Mouse (Mus musculus) cerebellum, postnatal 10 days (tissue): Measurements from ENCODE around the gene Ankrd49.

Experiments used
- DNase-seq, 2 experiments: peaks; one replicate each; pipeline ENCODE4 v3.0.0; 2021; ENCODE audit warnings: mixed read lengths in 2 of 2

The Ankrd49 gene

GRCm38 (mm10) chr9:14784039-14785002 is at the start of gene Ankrd49, which contains the start of gene Mre11a:
Gene Ankrd49 (minus strand): TSS chr9:14784856.
Gene Mre11a (plus strand): TSS chr9:14784654.
- peak; percentile 95 for DNase-seq

- peak in 1 of 2 experiments; percentile 13 for DNase-seq
Measured at GRCm38 (mm10) chr9:14832046-14832445, 47.4 kb upstream of the Ankrd49 start.

- DNase-seq = no peak
Measured at GRCm38 (mm10) chr9:14827875-14828274, 43.2 kb upstream of the Ankrd49 start.

GRCm38 (mm10) chr9:14824840-14825239 is 40.2 kb upstream of the Ankrd49 start:
- DNase-seq = no peak

GRCm38 (mm10) chr9:14821396-14821795 is 36.7 kb upstream of the Ankrd49 start:
- no peak for DNase-seq

- no peak for DNase-seq
Measured at GRCm38 (mm10) chr9:14810111-14810510, 25.5 kb upstream of the Ankrd49 start.

- no peak for DNase-seq
Measured at GRCm38 (mm10) chr9:14806786-14807185, 22.1 kb upstream of the Ankrd49 start.

GRCm38 (mm10) chr9:14805714-14806113 is 21.1 kb upstream of the Ankrd49 start:
- no peak for DNase-seq

GRCm38 (mm10) chr9:14787356-14787755 is 2.7 kb upstream of the Ankrd49 start:
- DNase-seq = no peak

GRCm38 (mm10) chr9:14778341-14778740 is 6.3 kb downstream of the Ankrd49 start:
- DNase-seq = no peak

- peak; percentile 26 to 36 for DNase-seq
Measured at GRCm38 (mm10) chr9:14773813-14774212, 10.8 kb downstream of the Ankrd49 start.

GRCm38 (mm10) chr9:14772074-14772473 is 12.6 kb downstream of the Ankrd49 start:
- DNase-seq = no peak

GRCm38 (mm10) chr9:14770803-14771471 is 13.7 kb downstream of the Ankrd49 start, which contains the start of gene 1700012B09Rik:
Gene 1700012B09Rik (minus strand): TSS chr9:14771030.
- DNase-seq = peak; percentile 8 to 9

- no peak for DNase-seq
Measured at GRCm38 (mm10) chr9:14769811-14770210, 14.8 kb downstream of the Ankrd49 start.

GRCm38 (mm10) chr9:14764765-14765164 is 19.9 kb downstream of the Ankrd49 start:
- DNase-seq = peak; percentile 69 to 76

- no peak for DNase-seq
Measured at GRCm38 (mm10) chr9:14759261-14759660, 25.4 kb downstream of the Ankrd49 start.

- no peak for DNase-seq
Measured at GRCm38 (mm10) chr9:14758590-14758989, 26.1 kb downstream of the Ankrd49 start.

GRCm38 (mm10) chr9:14754469-14754868 is 30.2 kb downstream of the Ankrd49 start:
- DNase-seq = no peak

- no peak for DNase-seq
Measured at GRCm38 (mm10) chr9:14753947-14754346, 30.7 kb downstream of the Ankrd49 start.

- peak in 1 of 2 experiments; percentile 41 for DNase-seq
Measured at GRCm38 (mm10) chr9:14752001-14752522, 32.6 kb downstream of the Ankrd49 start, which contains the start of gene Fut4. Gene Fut4 (minus strand): TSS chr9:14752393.

- peak in 1 of 2 experiments; percentile 27 for DNase-seq
Measured at GRCm38 (mm10) chr9:14751503-14752000, 33.1 kb downstream of the Ankrd49 start.

GRCm38 (mm10) chr9:14750901-14751502 is 33.7 kb downstream of the Ankrd49 start:
- peak; percentile 44 to 51 for DNase-seq
